Mouse (Mus musculus): ENCODE measurements around the gene Nrbf2.

Gene Nrbf2

GRCm38 (mm10) chr10:67295938-67296466 is 10.9 kb upstream of the Nrbf2 start:
- in situ Hi-C loops (cut with MboI, MseI) = no loop called here

GRCm38 (mm10) chr10:67295331-67295730 is 10.2 kb upstream of the Nrbf2 start:
- in situ Hi-C loops (cut with MboI, MseI) = no loop called here

GRCm38 (mm10) chr10:67291087-67291486 is 6.0 kb upstream of the Nrbf2 start:
- in situ Hi-C loops (cut with MboI, MseI) = no loop called here

- in situ Hi-C loops (cut with MboI, MseI) = no loop called here
These were observed 5.5 kb upstream of the Nrbf2 start for GRCm38 (mm10) chr10:67290622-67291021.

- in situ Hi-C loops (cut with MboI, MseI) = no loop called here
These were observed 2.8 kb upstream of the Nrbf2 start for GRCm38 (mm10) chr10:67287877-67288276.

GRCm38 (mm10) chr10:67284761-67285175 is 337 bp downstream of the Nrbf2 start:
- in situ Hi-C loops (cut with MboI, MseI) = no loop called here

GRCm38 (mm10) chr10:67284311-67284710 is 794 bp downstream of the Nrbf2 start:
- in situ Hi-C loops (cut with MboI, MseI) = no loop called here

- in situ Hi-C loops (cut with MboI, MseI) = no loop called here
These were observed 1.6 kb downstream of the Nrbf2 start for GRCm38 (mm10) chr10:67283516-67283915.

GRCm38 (mm10) chr10:67282531-67282930 is 2.6 kb downstream of the Nrbf2 start:
- in situ Hi-C loops (cut with MboI, MseI) = no loop called here

GRCm38 (mm10) chr10:67281852-67282251 is 3.3 kb downstream of the Nrbf2 start:
- in situ Hi-C loops (cut with MboI, MseI) = no loop called here

- in situ Hi-C loops (cut with MboI, MseI) = no loop called here
These were observed 9.2 kb downstream of the Nrbf2 start for GRCm38 (mm10) chr10:67275916-67276315.

GRCm38 (mm10) chr10:67264852-67265251 is 20.3 kb downstream of the Nrbf2 start:
- in situ Hi-C loops (cut with MboI, MseI) = no loop called here

GRCm38 (mm10) chr10:67253115-67253514 is 32.0 kb downstream of the Nrbf2 start:
- in situ Hi-C loops (cut with MboI, MseI) = no loop called here

- in situ Hi-C loops (cut with MboI, MseI) = no loop called here
These were observed 32.8 kb downstream of the Nrbf2 start for GRCm38 (mm10) chr10:67252353-67252752.

- in situ Hi-C loops (cut with MboI, MseI) = no loop called here
These were observed 34.3 kb downstream of the Nrbf2 start for GRCm38 (mm10) chr10:67250846-67251245.

GRCm38 (mm10) chr10:67249486-67249885 is 35.6 kb downstream of the Nrbf2 start:
- in situ Hi-C loops (cut with MboI, MseI) = no loop called here

- in situ Hi-C loops (cut with MboI, MseI) = no loop called here
These were observed 38.0 kb downstream of the Nrbf2 start for GRCm38 (mm10) chr10:67247145-67247544.

GRCm38 (mm10) chr10:67230439-67230838 is 54.7 kb downstream of the Nrbf2 start:
- in situ Hi-C loops (cut with MboI, MseI) = loop anchor here (10.0 kb wide), 1 partner anchor 196 kb away; no protein-coding TSS in a partner anchor

GRCm38 (mm10) chr10:67226543-67226942 is 58.6 kb downstream of the Nrbf2 start:
- in situ Hi-C loops (cut with MboI, MseI) = no loop called here

GRCm38 (mm10) chr10:67226109-67226508 is 59.0 kb downstream of the Nrbf2 start:
- in situ Hi-C loops (cut with MboI, MseI) = no loop called here

- in situ Hi-C loops (cut with MboI, MseI) = no loop called here
These were observed 59.6 kb downstream of the Nrbf2 start for GRCm38 (mm10) chr10:67225528-67225927.

GRCm38 (mm10) chr10:67223942-67224341 is 61.2 kb downstream of the Nrbf2 start:
- in situ Hi-C loops (cut with MboI, MseI) = no loop called here

- in situ Hi-C loops (cut with MboI, MseI) = no loop called here
These were observed 63.8 kb downstream of the Nrbf2 start for GRCm38 (mm10) chr10:67221284-67221683.

GRCm38 (mm10) chr10:67220251-67220650 is 64.9 kb downstream of the Nrbf2 start:
- in situ Hi-C loops (cut with MboI, MseI) = no loop called here
